Mouse (Mus musculus) stomach, embryonic 16.5 days (tissue): Measurements from ENCODE around the gene A930017K11Rik. TPM values are rescaled to one million over a fixed set of nuclear protein-coding genes. Genes with fewer than 3 reads are reported as not detected.

Experiments used
- ATAC-seq: fragments of 200-750 bp; cut with Nextera tagmentation; 2 replicates; pipeline ENCODE4 v1.8.0; 2017; ENCODE audit warnings: moderate number of reproducible peaks, moderate TSS enrichment; ENCODE audit not compliant: insufficient read depth, low FRiP score
- H3K27ac ChIP-seq: fragments of 300-500 bp; sonication (generic); 2 replicates; pipeline ENCODE4 v1.5.1; 2014; ENCODE audit warnings: low read length
- H3K27me3 ChIP-seq: fragments of 300-500 bp; sonication (generic); 2 replicates; pipeline ENCODE4 v1.6.1; 2014; ENCODE audit warnings: low read length, control low read depth, mixed read lengths; ENCODE audit not compliant: control insufficient read depth, insufficient read depth
- H3K36me3 ChIP-seq: fragments of 300-500 bp; sonication (generic); 2 replicates; pipeline ENCODE4 v1.6.1; 2014; ENCODE audit warnings: low read length; ENCODE audit not compliant: control insufficient read depth, insufficient read depth
- H3K4me1 ChIP-seq: fragments of 300-500 bp; sonication (generic); 2 replicates; pipeline ENCODE4 v1.6.1; 2014; ENCODE audit warnings: low read length, control low read depth, mixed read lengths; ENCODE audit not compliant: control insufficient read depth, insufficient read depth
- H3K4me2 ChIP-seq: fragments of 300-500 bp; sonication (generic); 2 replicates; pipeline ENCODE4 v1.6.1; 2014; ENCODE audit warnings: low read depth, low read length, mixed read lengths
- H3K4me3 ChIP-seq: fragments of 300-500 bp; sonication (generic); replicated peaks from 2 replicates; pipeline ENCODE4 v1.5.1; 2014; ENCODE audit warnings: mild to moderate bottlenecking, low read length
- H3K9ac ChIP-seq: fragments of 300-500 bp; sonication (generic); 2 replicates; pipeline ENCODE4 v1.6.1; 2014; ENCODE audit warnings: low read length
- H3K9me3 ChIP-seq: fragments of 300-500 bp; sonication (generic); replicated peaks from 2 replicates; pipeline ENCODE4 v1.6.1; 2016; ENCODE audit warnings: low read length, control low read depth; ENCODE audit not compliant: control insufficient read depth
- WGBS: fragments of 180-500 bp; shearing (Covaris S2); extraction: QIAGEN DNeasy Blood & Tissue Kit; methylation state at CpG from one replicate; pipeline ENCODE4 v1.1.7; 2014; 5-methylcytosine and 5-hydroxymethylcytosine counted together
- polyA plus RNA-seq: library from polyadenylated mRNA; unstranded; fragments of >200 nt; fragmentation: Nextera tagmentation; extraction: Ambion mirVana; gene quantifications from 2 replicates; pipeline ENCODE4 v1.2.1, GENCODE M21; 2015

The A930017K11Rik gene
- polyA plus RNA-seq, 1 experiment from 2014 or later: 0.31 TPM

- ATAC-seq: no peak
These were observed 30.5 kb upstream of the A930017K11Rik start for GRCm38 (mm10) chr17:25982913-25983312.

GRCm38 (mm10) chr17:25980854-25981253, 28.5 kb upstream of the A930017K11Rik start:
- Histone ChIP-seq H3K4me2 (no peak overlapping the region), H3K9me3 (no peaks in the 10 kb centered on the region), H3K27me3 (no peaks in the 10 kb centered on the region), H3K9ac (0 out of 2 replicates have a peak overlapping the region, but pooled peaks have one; percentile 19), H3K4me3 (no peak overlapping the region), H3K36me3 (no peaks in the 10 kb centered on the region), H3K27ac (peak overlapping the region; percentile 66; the same call in 1 of the 2 replicates), H3K4me1 (peaks cover 29% of the 10 kb centered on the region)
- no peak for ATAC-seq
- WGBS: 76% methylated on average over 5 of the region's 5 CpGs

More at GRCm38 (mm10) chr17:25982913-25983312, 30.5 kb upstream of the A930017K11Rik start:
- H3K9ac ChIP-seq: peak overlapping the region; percentile 23; the same call in 1 of the 2 replicates
- H3K4me2 ChIP-seq: no peak overlapping the region
- H3K36me3 ChIP-seq: no peaks in the 10 kb centered on the region
- H3K9me3 ChIP-seq: no peaks in the 10 kb centered on the region
- H3K4me3 ChIP-seq: no peak overlapping the region
- WGBS: 91% methylated on average over 3 of the region's 3 CpGs
- H3K27me3 ChIP-seq: no peaks in the 10 kb centered on the region
- H3K27ac ChIP-seq: no peak overlapping the region
- H3K4me1 ChIP-seq: peaks cover 29% of the 10 kb centered on the region

- H3K4me3 ChIP-seq: no peak overlapping the region
- peaks cover 29% of the 10 kb centered on the region for H3K4me1 ChIP-seq
- ATAC-seq: peak; percentile 56; the same call in 1 of the 2 replicates
- no peaks in the 10 kb centered on the region for H3K27me3 ChIP-seq
- WGBS: 82% methylated on average over 5 of the region's 5 CpGs
- peak overlapping the region; percentile 66 for H3K27ac ChIP-seq
- no peak overlapping the region for H3K4me2 ChIP-seq
- peak overlapping the region; percentile 19; the same call in 1 of the 2 replicates for H3K9ac ChIP-seq
- H3K9me3 ChIP-seq: no peaks in the 10 kb centered on the region
- H3K36me3 ChIP-seq: no peaks in the 10 kb centered on the region
These were observed 27.7 kb upstream of the A930017K11Rik start for GRCm38 (mm10) chr17:25979829-25980738.

GRCm38 (mm10) chr17:25970954-25971707, 18.8 kb upstream of the A930017K11Rik start:
- 83% methylated on average over 4 of the region's 4 CpGs for WGBS
- Histone ChIP-seq H3K9ac (no peak overlapping the region), H3K9me3 (no peaks in the 10 kb centered on the region), H3K36me3 (no peaks in the 10 kb centered on the region), H3K4me2 (no peak overlapping the region), H3K4me1 (peaks cover 4% of the 10 kb centered on the region; the same call in 1 of the 2 replicates), H3K27me3 (no peaks in the 10 kb centered on the region), H3K4me3 (no peak overlapping the region), H3K27ac (no peak overlapping the region)
- no peak for ATAC-seq

GRCm38 (mm10) chr17:25970448-25970847, 18.1 kb upstream of the A930017K11Rik start:
- Histone ChIP-seq H3K9me3 (no peaks in the 10 kb centered on the region), H3K9ac (no peak overlapping the region), H3K27me3 (no peaks in the 10 kb centered on the region), H3K36me3 (no peaks in the 10 kb centered on the region), H3K4me2 (no peak overlapping the region), H3K4me1 (peaks cover 4% of the 10 kb centered on the region; the same call in 1 of the 2 replicates), H3K4me3 (no peak overlapping the region), H3K27ac (no peak overlapping the region)
- 89% methylated on average over 9 of the region's 9 CpGs for WGBS
- no peak for ATAC-seq

GRCm38 (mm10) chr17:25968176-25968575, 15.8 kb upstream of the A930017K11Rik start:
- Histone ChIP-seq H3K9ac (peak overlapping the region; percentile 8; the same call in 1 of the 2 replicates), H3K27me3 (no peaks in the 10 kb centered on the region), H3K4me3 (no peak overlapping the region), H3K9me3 (no peaks in the 10 kb centered on the region), H3K4me1 (peaks cover 4% of the 10 kb centered on the region; the same call in 1 of the 2 replicates), H3K36me3 (no peaks in the 10 kb centered on the region; the same call in 1 of the 2 replicates), H3K4me2 (no peak overlapping the region), H3K27ac (peak overlapping the region; percentile 36; the same call in 1 of the 2 replicates)
- peak; percentile 88 for ATAC-seq
- 62% methylated on average over 1 of the region's 1 CpGs for WGBS

- no peak for ATAC-seq
- H3K27ac ChIP-seq: peak overlapping the region; percentile 36; the same call in 1 of the 2 replicates
- H3K4me2 ChIP-seq: no peak overlapping the region
- peaks cover 4% of the 10 kb centered on the region; the same call in 1 of the 2 replicates for H3K4me1 ChIP-seq
- no peaks in the 10 kb centered on the region for H3K9me3 ChIP-seq
- no peaks in the 10 kb centered on the region; the same call in 1 of the 2 replicates for H3K36me3 ChIP-seq
- WGBS: 47% methylated on average over 3 of the region's 3 CpGs
- H3K9ac ChIP-seq: peak overlapping the region; percentile 8; the same call in 1 of the 2 replicates
- no peaks in the 10 kb centered on the region for H3K27me3 ChIP-seq
- H3K4me3 ChIP-seq: no peak overlapping the region
These were observed 15.3 kb upstream of the A930017K11Rik start for GRCm38 (mm10) chr17:25967652-25968051.

- Histone ChIP-seq H3K4me1 (peaks cover 4% of the 10 kb centered on the region; the same call in 1 of the 2 replicates), H3K36me3 (peaks cover 3% of the 10 kb centered on the region; the same call in 1 of the 2 replicates), H3K27me3 (no peaks in the 10 kb centered on the region), H3K4me2 (no peak overlapping the region), H3K27ac (no peak overlapping the region), H3K9ac (no peak overlapping the region), H3K4me3 (no peak overlapping the region), H3K9me3 (no peaks in the 10 kb centered on the region)
- peak; percentile 38; the same call in 1 of the 2 replicates for ATAC-seq
- 77% methylated on average over 7 of the region's 7 CpGs for WGBS
These were observed 11.9 kb upstream of the A930017K11Rik start for GRCm38 (mm10) chr17:25964271-25964670.
